Mouse (Mus musculus) C2C12 (cell line): Measurements from ENCODE around the gene Camkv.

Source experiments
- CTCF ChIP-seq: IDR thresholded peaks from one replicate; pipeline ENCODE4 v1.5.1; 2011; ENCODE audit not compliant: control insufficient read depth, insufficient read depth, insufficient read length
- FOSL1 ChIP-seq: IDR thresholded peaks from one replicate; pipeline ENCODE4 v1.8.0; 2011; ENCODE audit warnings: mild to moderate bottlenecking, low read length; ENCODE audit not compliant: poor library complexity, insufficient read depth, severe bottlenecking
- MAX ChIP-seq: IDR thresholded peaks from one replicate; pipeline ENCODE4 v1.6.1; 2011; ENCODE audit warnings: mild to moderate bottlenecking, control low read depth
- MYOG ChIP-seq: IDR thresholded peaks from one replicate; pipeline ENCODE4 v1.6.1; 2011; ENCODE audit not compliant: control insufficient read depth, insufficient read length; ENCODE audit errors: extremely low read depth
- USF1 ChIP-seq: IDR thresholded peaks from one replicate; pipeline ENCODE4 v1.6.1; 2011; ENCODE audit warnings: low read depth, mild to moderate bottlenecking, control low read depth, moderate library complexity

DNA sequence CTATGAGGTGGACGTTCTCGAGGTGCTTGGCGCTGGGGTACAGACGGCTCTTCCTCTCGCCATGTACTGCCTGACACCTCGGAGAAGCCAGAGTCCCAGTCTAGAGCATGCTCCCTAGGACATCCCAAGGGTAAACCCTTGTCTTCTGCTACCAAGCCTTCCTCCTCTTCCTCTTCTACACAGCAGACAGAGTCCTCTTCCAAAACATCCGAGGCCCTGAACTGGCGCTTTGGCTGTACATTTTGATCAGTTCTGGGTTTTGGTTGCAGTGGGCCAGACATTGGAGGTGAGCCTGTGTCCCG, 49.2 kb downstream of the Camkv start:
- TF ChIP-seq FOSL1 (no peak), USF1 (no peak), CTCF (no peak), MAX (no peak), MYOG (no peak)
